Mouse (Mus musculus): ENCODE data around the gene Tsacc. TPM values are rescaled to one million over a fixed set of nuclear protein-coding genes. Genes with fewer than 3 reads are reported as not detected.

Tsacc gene
- total RNA-seq, 2 experiments from 2014 or later: 5.4 to 7.3 TPM

DNA sequence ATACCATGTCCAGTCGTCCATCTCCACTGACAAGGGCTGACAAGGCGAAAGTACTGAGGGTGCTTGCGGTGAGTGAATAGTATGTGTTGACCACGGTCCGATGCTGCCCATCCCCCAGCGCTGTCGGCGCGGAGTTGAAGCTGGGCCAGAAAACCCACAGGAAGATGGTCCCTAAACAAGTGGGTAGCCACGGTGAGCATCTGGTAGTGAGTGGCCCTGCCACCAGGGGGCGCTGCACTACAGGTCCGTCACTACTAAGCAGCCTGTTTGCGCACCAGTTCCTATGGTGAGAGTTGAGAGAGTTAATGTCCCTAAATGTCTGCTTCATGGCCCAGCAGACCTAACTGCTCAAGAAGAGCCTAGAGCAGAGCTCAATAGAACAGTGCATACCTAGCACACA, 51.0 kb downstream of the Tsacc start:
- intact Hi-C loops (cut with DNase I): no loop called here
- DNase-seq: peak; percentile 76

DNA sequence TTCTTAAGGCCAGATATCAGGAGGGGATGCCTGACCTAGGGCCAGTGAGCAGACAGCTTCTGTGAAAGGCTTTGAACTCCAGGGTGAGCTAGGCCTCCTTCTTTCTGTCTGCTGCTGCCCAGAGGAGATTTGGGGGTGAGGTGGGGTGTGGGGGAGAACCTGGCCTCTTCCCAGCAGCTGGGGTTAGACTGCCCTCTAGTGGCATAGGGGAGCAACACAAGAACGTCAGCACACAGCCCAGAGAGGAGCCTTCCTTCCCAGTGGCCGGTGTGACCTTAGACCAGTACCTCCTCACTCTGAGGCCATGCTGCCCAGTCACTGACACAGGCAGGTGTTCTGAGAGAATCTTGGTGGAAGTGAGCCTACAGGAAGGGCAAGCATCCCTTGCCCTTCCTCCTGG, 52.7 kb downstream of the Tsacc start:
- peak; percentile 53 for DNase-seq
- H3K27ac ChIP-seq: no peak overlapping the region
- intact Hi-C loops (cut with DNase I): loop anchor here (5.0 kb wide), 1 partner anchor 232 kb away; no protein-coding TSS in a partner anchor
- peak; percentile 84 for TF ChIP-seq CTCF (IDR thresholded peaks at IDR 0.05)
- H3K4me3 ChIP-seq: no peak overlapping the region

More for the DNA sequence above, 51.0 kb downstream of the Tsacc start:
- Histone ChIP-seq H3K4me3 (no peak overlapping the region), H3K27ac (no peak overlapping the region)
- TF ChIP-seq CTCF (IDR thresholded peaks at IDR 0.05): peak; percentile 95

DNA sequence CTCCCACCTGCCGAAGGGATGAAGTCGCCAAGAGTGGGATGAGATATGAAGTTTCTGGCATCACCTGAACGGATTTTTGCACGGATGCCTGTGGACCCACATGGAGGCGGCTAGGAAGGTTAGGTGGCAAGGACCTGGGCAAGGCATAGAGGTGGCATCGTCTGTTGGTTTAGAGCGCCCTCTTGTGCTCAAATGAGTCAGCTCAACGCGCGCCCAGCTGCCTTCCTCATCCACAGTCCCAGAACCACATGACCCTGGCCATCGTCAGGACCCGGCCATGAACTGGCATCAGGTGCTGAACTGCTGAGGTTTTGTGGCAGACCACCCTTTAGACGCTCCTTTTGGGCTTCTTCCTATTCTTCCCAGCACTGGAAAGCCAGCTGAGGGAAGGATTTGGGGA, 54.3 kb downstream of the Tsacc start:
- intact Hi-C loops (cut with DNase I): loop anchor here (1.0 to 5.0 kb wide), 3 partner anchors 50 to 230 kb away; no protein-coding TSS in a partner anchor
- peak; percentile 83 for TF ChIP-seq CTCF (IDR thresholded peaks at IDR 0.05)
- DNase-seq: peak; percentile 73
- no peak overlapping the region for H3K27ac ChIP-seq
- no peak overlapping the region for H3K4me3 ChIP-seq

DNA sequence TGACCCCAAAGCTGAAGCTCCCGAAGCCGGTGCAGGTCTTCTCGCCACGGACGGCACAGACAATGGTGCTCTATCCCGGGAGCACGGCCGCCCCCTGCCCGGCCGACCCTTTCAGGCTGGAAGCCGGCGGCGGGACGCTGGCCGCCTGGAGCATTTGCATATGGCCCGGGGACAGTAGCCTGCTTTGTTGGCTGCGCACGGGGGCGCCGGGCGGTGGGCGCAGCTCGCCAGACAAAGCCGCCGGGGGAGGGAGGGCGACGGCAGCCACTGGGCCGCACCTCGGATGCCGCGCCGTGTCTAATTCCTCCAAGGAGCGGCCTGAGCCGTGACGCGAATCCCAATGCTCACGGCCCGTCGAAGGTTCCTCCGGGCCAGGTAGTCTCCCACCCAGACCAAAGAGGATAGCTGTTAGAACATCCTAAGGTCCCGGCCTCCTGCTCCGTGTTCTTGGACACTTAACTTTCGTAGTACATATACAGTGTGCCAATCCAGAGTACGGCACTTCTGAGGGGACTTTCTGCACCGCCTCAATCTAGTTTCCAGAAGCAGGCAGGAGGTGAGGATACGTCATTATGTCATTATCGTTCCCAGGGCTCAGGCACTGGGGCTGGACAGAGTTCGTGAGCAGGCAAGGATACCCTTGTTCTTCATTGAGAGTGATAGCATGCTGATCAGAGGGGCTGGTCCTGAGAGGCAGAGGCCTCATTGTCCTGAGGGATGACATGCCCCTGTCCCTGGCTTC, 55.6 kb downstream of the Tsacc start:
- peak; percentile 16 for DNase-seq
- intact Hi-C loops (cut with DNase I): loop anchor here (5.0 kb wide), 1 partner anchor 229 kb away; no protein-coding TSS in a partner anchor
- no peak for TF ChIP-seq CTCF (IDR thresholded peaks at IDR 0.05)
- Histone ChIP-seq H3K27ac (no peak overlapping the region), H3K4me3 (peak overlapping the region; percentile 13)

DNA sequence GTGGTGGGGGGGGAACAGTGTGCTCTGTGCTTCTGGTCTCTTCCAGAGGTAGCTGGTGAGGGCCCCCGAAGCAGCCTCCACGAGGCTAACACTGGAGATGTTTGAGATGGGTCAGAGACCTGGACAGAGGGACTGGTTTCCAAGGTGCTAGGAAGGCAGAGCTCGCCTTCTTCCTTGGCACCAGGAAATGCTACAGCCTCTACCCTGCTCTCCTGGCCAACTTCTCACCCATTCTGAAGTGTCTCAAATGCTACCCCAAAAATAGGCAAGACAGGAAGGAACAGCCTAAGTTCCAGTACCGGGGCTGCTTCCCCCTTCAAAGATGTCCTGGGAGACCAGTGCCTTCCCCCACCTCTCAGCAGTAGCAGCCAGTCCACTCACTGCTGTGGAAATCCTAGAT, 57.4 kb downstream of the Tsacc start:
- intact Hi-C loops (cut with DNase I): no loop called here
- peak; percentile 3 for DNase-seq

GRCm38 (mm10) chr3:88238866-88239391, 57.9 kb downstream of the Tsacc start:
- peak; percentile 13 for DNase-seq
- TF ChIP-seq CTCF (IDR thresholded peaks at IDR 0.05): no peak
- Histone ChIP-seq H3K4me3 (no peak overlapping the region), H3K27ac (no peak overlapping the region)
- intact Hi-C loops (cut with DNase I): no loop called here

More for the DNA sequence above, 57.4 kb downstream of the Tsacc start:
- TF ChIP-seq CTCF (IDR thresholded peaks at IDR 0.05): no peak
- Histone ChIP-seq H3K4me3 (no peak overlapping the region), H3K27ac (no peak overlapping the region)

- Histone ChIP-seq H3K27ac (no peak overlapping the region), H3K4me3 (no peak overlapping the region)
- intact Hi-C loops (cut with DNase I): no loop called here
- peak; percentile 36 for TF ChIP-seq CTCF (IDR thresholded peaks at IDR 0.05)
- no peak for DNase-seq
Observed at GRCm38 (mm10) chr3:88237556-88238194, 59.1 kb downstream of the Tsacc start.

DNA sequence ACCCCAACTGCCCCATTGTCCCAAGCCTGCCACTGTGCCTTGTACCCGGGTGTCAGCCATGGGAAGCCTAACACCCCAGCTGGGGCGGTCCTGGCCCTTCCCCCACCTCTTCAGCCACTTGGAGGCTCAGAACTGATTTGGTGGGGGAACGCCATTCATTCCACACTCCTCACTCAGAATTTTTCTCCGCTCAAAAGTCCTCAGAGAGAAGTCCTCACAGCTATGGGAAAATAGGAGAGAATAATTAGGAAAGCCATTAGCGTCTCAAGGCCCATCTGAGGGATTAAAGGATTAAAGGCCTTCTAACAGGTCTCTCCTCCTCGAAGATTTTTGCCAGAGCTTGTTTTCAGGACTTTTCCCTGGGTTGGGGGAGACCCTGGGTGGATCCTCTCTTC, 59.6 kb downstream of the Tsacc start:
- H3K4me3 ChIP-seq: no peak overlapping the region
- no peak for TF ChIP-seq CTCF (IDR thresholded peaks at IDR 0.05)
- intact Hi-C loops (cut with DNase I): no loop called here
- no peak overlapping the region for H3K27ac ChIP-seq
- DNase-seq: no peak

DNA sequence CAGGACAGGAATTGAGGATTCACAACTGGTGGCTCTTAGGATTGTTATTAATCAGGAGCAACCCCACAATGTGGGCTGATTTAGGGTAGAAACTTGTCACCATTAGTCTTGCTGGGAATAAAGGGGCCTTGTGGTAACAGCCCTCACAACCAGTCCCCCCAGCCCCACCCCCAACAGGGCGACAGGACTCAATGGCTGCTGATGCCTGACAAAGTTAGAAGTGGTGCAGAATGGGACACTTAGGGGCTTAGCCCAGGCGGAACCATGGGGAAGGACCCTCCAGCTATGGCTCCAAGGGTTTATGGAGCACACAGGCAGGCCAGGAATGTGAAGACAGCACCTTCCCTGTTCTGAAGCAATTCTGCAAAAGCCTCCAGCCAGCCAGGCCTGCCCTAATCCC, 61.2 kb downstream of the Tsacc start:
- peak; percentile 5 for DNase-seq
- intact Hi-C loops (cut with DNase I): no loop called here
- no peak for TF ChIP-seq CTCF (IDR thresholded peaks at IDR 0.05)

GRCm38 (mm10) chr3:88235216-88235615, 61.6 kb downstream of the Tsacc start:
- intact Hi-C loops (cut with DNase I): no loop called here
- Histone ChIP-seq H3K27ac (no peak overlapping the region), H3K4me3 (no peak overlapping the region)
- DNase-seq: peak; percentile 12
- peak; percentile 16; the same call in 1 of the 2 replicates for TF ChIP-seq CTCF (IDR thresholded peaks at IDR 0.05)

More for the DNA sequence above, 61.2 kb downstream of the Tsacc start:
- H3K27ac ChIP-seq: no peak overlapping the region
- no peak overlapping the region for H3K4me3 ChIP-seq

- intact Hi-C loops (cut with DNase I): no loop called here
- no peak for DNase-seq
- TF ChIP-seq CTCF (IDR thresholded peaks at IDR 0.05): no peak
- H3K27ac ChIP-seq: no peak overlapping the region
- no peak overlapping the region for H3K4me3 ChIP-seq
Observed at GRCm38 (mm10) chr3:88234041-88234440, 62.8 kb downstream of the Tsacc start.

DNA sequence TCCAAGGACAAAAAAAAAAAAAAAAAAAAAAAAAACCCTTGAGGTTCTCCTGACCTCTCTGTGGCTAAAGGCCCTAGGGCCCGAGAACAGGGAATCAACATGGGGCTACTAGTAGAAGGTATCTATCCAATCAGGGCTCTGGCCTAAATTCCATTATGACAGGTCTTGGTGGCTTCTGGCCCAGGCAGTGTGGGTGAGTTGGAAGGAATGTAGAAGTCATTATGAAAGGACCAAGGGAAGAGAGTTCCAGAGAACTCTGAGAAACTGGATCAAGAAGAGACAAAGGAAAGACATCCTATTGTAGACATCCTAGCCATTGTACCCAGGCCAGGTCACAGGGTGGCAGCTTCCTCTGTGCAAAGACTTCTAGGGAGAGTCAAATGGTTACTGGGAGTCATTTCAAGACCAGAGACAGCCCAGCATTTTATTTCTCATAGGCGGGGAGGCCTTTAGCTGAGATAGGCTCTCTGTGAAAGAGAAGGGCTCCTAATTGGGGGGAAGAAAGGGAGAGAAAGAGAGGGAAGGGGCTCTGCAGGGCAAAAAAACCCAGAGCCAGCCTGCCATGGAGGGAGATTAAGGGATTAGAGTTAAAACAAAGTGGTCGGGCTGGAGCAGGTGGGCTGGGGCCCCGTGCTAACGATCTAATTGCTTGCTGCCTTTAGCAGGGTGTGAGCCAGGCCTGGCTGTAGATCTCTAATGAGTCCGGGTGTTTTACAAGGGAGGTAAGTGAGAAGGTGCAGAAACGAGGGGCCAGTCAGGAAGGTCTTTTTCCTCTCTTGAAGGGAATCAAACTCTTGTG, 63.7 kb downstream of the Tsacc start:
- no peak for DNase-seq
- Histone ChIP-seq H3K4me3 (no peak overlapping the region), H3K27ac (no peak overlapping the region)
- intact Hi-C loops (cut with DNase I): no loop called here
- TF ChIP-seq CTCF (IDR thresholded peaks at IDR 0.05): no peak

Other genes with a start within 250 kb of the Tsacc start
- 10 to 100 TPM; 37.9 to 52.0 TPM for gene Naxe, start 238.5 kb downstream of the Tsacc start, total RNA-seq (2021)
- gene Ttc24, start 218.7 kb downstream of the Tsacc start, total RNA-seq (2021): not detected
- gene Iqgap3, start 215.0 kb downstream of the Tsacc start, total RNA-seq (2021): under 1 TPM; 0.15 to 0.20 TPM
- gene Mef2d, start 154.6 kb downstream of the Tsacc start, total RNA-seq (2021): 100 to 1,000 TPM; 173 to 184 TPM
- gene Rhbg, start 42.3 kb downstream of the Tsacc start, total RNA-seq (2021): not detected
- gene Gm38392, start 9.8 kb downstream of the Tsacc start, total RNA-seq (2021): under 1 TPM; 0.74 to 0.95 TPM
- gene Cct3, start 117 bp upstream of the Tsacc start, total RNA-seq (2021): 100 to 1,000 TPM in 1 of 2 experiments, 10 to 100 TPM in 1; 96.7 to 119 TPM
- 10 to 100 TPM; 39.0 to 39.8 TPM for gene Glmp, start 28.0 kb upstream of the Tsacc start, total RNA-seq (2021)
- gene Tmem79, start 39.1 kb upstream of the Tsacc start, total RNA-seq (2021): 1 to 10 TPM; 2.0 to 2.1 TPM
- gene Smg5, start 39.3 kb upstream of the Tsacc start, total RNA-seq (2021): 10 to 100 TPM; 38.1 to 48.2 TPM
- gene Paqr6, start 67.6 kb upstream of the Tsacc start, total RNA-seq (2021): under 1 TPM; 0.15 to 0.56 TPM
- not detected for gene Bglap3, start 75.7 kb upstream of the Tsacc start, total RNA-seq (2021)
- gene Bglap2, start 81.7 kb upstream of the Tsacc start, total RNA-seq (2021): not detected
- not detected for gene Bglap, start 87.5 kb upstream of the Tsacc start, total RNA-seq (2021)
- gene Pmf1, start 113.3 kb upstream of the Tsacc start, total RNA-seq (2021): 10 to 100 TPM; 16.2 to 19.7 TPM
- 10 to 100 TPM; 16.1 to 18.5 TPM for gene Slc25a44, start 128.1 kb upstream of the Tsacc start, total RNA-seq (2021)
- gene Sema4a, start 164.2 kb upstream of the Tsacc start, total RNA-seq (2021): 1 to 10 TPM; 1.2 to 1.8 TPM
- gene Lmna, start 213.0 kb upstream of the Tsacc start, total RNA-seq (2021): 10 to 100 TPM; 67.5 to 82.5 TPM
- gene Mex3a, start 235.4 kb upstream of the Tsacc start, total RNA-seq (2021): under 1 TPM; 0.15 to 0.20 TPM